Mouse (Mus musculus) liver, embryonic 16.5 days (tissue): ENCODE data around the gene Prdm1. TPM values are rescaled to one million over a fixed set of nuclear protein-coding genes. Genes with fewer than 3 reads are reported as not detected.

ENCODE experiments used
- ATAC-seq: fragments of 200-750 bp; cut with Nextera tagmentation; 2 replicates; pipeline ENCODE4 v1.8.0; 2017; ENCODE audit warnings: low read depth, mild to moderate bottlenecking, moderate number of reproducible peaks, moderate library complexity
- H3K27ac ChIP-seq: fragments of 300-500 bp; sonication (generic); 2 replicates; pipeline ENCODE4 v1.5.1; 2014; ENCODE audit warnings: mild to moderate bottlenecking, low read length
- H3K27me3 ChIP-seq: fragments of 300-500 bp; sonication (generic); 2 replicates; pipeline ENCODE4 v1.6.1; 2014; ENCODE audit warnings: low read depth, low read length, mixed read lengths; ENCODE audit not compliant: control insufficient read depth, insufficient read depth
- H3K36me3 ChIP-seq: fragments of 300-500 bp; sonication (generic); 2 replicates; pipeline ENCODE4 v1.6.1; 2014; ENCODE audit warnings: mild to moderate bottlenecking; ENCODE audit not compliant: control insufficient read depth, insufficient read depth
- H3K4me1 ChIP-seq: fragments of 300-500 bp; sonication (generic); 2 replicates; pipeline ENCODE4 v1.6.1; 2014; ENCODE audit warnings: low read depth, low read length, mixed read lengths; ENCODE audit not compliant: control insufficient read depth
- H3K4me2 ChIP-seq: fragments of 300-500 bp; sonication (generic); 2 replicates; pipeline ENCODE4 v1.6.1; 2014; ENCODE audit warnings: low read depth, low read length, mixed read lengths
- H3K4me3 ChIP-seq: fragments of 300-500 bp; sonication (generic); 2 replicates; pipeline ENCODE4 v1.5.1; 2014; ENCODE audit warnings: low read depth, mild to moderate bottlenecking, low read length
- H3K9ac ChIP-seq: fragments of 300-500 bp; sonication (generic); 2 replicates; pipeline ENCODE4 v1.6.1; 2014; ENCODE audit warnings: low read depth, low read length
- H3K9me3 ChIP-seq: fragments of 300-500 bp; sonication (generic); replicated peaks from 2 replicates; pipeline ENCODE4 v1.6.1; 2016; ENCODE audit warnings: low read length; ENCODE audit not compliant: control insufficient read depth
- WGBS: fragments of 180-500 bp; shearing (Covaris S2); extraction: QIAGEN DNeasy Blood & Tissue Kit; methylation state at CpG from one replicate; pipeline ENCODE4 v1.1.7; 2014; ENCODE audit not compliant: insufficient replicate concordance; 5-methylcytosine and 5-hydroxymethylcytosine counted together
- polyA plus RNA-seq: library from polyadenylated mRNA; unstranded; fragments of >200 nt; fragmentation: Nextera tagmentation; extraction: Ambion mirVana; gene quantifications from 2 replicates; pipeline ENCODE4 v1.2.1, GENCODE M21; 2015

The Prdm1 gene
- polyA plus RNA-seq, 1 experiment from 2014 or later = 0.54 TPM

DNA sequence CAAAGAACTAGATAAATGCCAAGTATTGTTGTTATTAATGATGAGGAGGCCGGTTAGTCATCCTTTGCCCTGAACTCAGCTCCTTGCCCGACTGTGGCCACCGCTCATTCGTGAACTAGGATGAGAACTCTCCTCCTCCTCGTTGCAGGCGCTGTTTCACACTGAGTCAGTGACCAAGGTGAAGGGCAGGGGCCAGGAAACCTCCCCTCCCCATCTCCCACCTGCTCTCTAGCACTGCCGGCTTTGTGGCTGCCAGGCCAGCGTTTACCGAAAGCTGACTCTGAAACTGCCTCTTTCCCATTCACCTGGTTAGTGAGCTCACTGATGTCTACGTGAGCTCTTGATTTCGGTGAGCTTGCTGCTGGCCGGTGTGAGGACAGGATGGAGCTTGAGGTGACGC, 127.7 kb downstream of the Prdm1 start:
- WGBS = 67% methylated on average over 13 of the region's 13 CpGs

DNA sequence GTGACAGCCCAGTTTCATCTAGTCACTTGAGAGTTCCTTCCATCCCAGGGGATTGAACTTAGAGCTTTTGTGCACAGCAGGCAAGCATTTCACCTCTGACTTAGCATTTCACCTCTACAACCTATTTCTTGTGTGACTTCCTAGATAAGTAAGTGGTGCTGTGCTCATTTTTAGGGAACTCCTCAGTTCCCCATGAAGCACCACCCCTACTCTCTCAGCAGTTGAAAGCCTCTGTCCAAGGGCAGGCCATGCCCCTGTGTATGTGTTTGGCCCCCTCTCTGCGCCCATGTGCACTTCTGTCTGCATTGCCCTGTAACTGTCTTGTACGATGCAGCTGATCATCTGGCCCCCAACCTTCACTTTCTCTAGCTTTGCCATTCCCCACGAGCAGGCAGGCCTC, 128.2 kb downstream of the Prdm1 start:
- ATAC-seq = no peak
- no peaks in the 10 kb centered on the region for H3K27me3 ChIP-seq
- no peaks in the 10 kb centered on the region for H3K4me1 ChIP-seq
- no peaks in the 10 kb centered on the region for H3K36me3 ChIP-seq
- H3K4me3 ChIP-seq = no peak overlapping the region
- H3K27ac ChIP-seq = no peak overlapping the region
- no peak overlapping the region for H3K4me2 ChIP-seq
- H3K9ac ChIP-seq = no peak overlapping the region
- WGBS = 48% methylated on average over 3 of the region's 3 CpGs
- no peaks in the 10 kb centered on the region for H3K9me3 ChIP-seq

More for the DNA sequence above, 127.7 kb downstream of the Prdm1 start:
- no peak overlapping the region for H3K4me3 ChIP-seq
- no peak for ATAC-seq
- no peaks in the 10 kb centered on the region for H3K36me3 ChIP-seq
- no peaks in the 10 kb centered on the region for H3K4me1 ChIP-seq
- no peak overlapping the region for H3K4me2 ChIP-seq
- H3K27ac ChIP-seq = no peak overlapping the region
- no peak overlapping the region for H3K9ac ChIP-seq
- H3K27me3 ChIP-seq = no peaks in the 10 kb centered on the region
- no peaks in the 10 kb centered on the region for H3K9me3 ChIP-seq

- WGBS = 71% methylated on average over 8 of the region's 8 CpGs
- ATAC-seq = no peak
- no peak overlapping the region for H3K4me2 ChIP-seq
- H3K27me3 ChIP-seq = no peaks in the 10 kb centered on the region
- H3K27ac ChIP-seq = no peak overlapping the region
- no peaks in the 10 kb centered on the region for H3K36me3 ChIP-seq
- H3K4me3 ChIP-seq = no peak overlapping the region
- no peaks in the 10 kb centered on the region; the same call in 1 of the 2 replicates for H3K4me1 ChIP-seq
- no peak overlapping the region for H3K9ac ChIP-seq
- no peaks in the 10 kb centered on the region for H3K9me3 ChIP-seq
Observed at GRCm38 (mm10) chr10:44392855-44393254, 135.4 kb downstream of the Prdm1 start.

DNA sequence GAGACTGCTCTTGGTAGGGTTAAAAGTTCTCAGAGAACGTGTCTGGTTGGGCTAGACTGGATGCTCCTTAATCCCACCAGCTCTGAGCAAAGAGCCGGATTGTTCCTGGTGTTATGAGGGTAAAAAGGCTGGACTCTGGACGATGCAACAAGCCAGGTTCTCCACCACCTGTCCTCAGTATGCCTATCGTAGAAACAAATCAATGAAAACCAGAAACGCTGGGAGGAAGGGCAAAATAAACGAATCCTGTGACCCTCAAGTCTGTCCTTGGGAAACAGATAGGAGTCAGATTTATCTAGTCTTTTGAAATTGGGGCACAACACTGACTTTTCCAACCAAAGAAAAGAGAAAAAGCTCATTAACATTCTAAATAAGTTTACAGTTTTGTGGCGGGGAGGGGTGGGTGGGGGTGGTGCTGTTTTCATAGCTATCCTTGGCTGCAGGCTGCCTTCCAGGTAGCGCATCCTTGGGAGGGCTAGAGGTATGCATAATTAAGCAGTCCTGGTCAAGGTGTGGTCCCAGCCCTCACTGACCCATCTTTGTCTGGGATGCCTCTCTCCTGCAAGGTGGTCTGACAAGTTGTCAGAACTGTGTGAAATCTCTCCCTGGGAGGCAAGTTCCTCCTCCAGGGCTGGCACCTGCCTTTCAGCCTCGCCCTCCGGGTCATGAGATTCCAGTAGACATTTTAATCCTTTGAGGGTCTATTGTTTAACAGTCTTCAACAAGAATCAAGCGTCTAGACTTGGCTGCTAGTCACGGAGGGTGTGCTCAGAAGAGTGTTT, 136.6 kb downstream of the Prdm1 start:
- Histone ChIP-seq H3K27ac (no peak overlapping the region), H3K9me3 (no peaks in the 10 kb centered on the region), H3K27me3 (no peaks in the 10 kb centered on the region), H3K9ac (no peak overlapping the region), H3K4me3 (no peak overlapping the region), H3K4me1 (no peaks in the 10 kb centered on the region; the same call in 1 of the 2 replicates), H3K4me2 (no peak overlapping the region), H3K36me3 (no peaks in the 10 kb centered on the region)
- whole genome bisulfite sequencing = 42% methylated on average over 12 of the region's 12 CpGs
- no peak for ATAC-seq

DNA sequence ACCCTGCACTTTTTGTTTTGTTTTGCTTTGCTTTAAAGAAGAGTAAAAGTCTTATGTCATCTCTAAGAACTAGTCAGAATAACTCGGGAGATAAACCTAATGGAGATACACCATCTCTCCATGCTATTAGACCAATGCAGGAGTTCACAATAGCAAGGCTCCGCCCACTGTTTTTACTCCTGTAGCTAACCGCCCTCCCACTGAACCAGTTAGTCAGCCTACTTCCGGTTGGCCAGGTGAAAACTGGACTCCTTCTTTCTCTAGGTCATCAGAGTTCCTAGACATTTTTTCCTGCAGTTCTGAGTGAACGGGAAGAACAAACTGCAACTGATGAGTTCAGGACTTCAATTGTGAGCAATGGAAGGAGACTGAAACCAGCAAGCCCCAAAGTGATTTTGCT, 138.0 kb downstream of the Prdm1 start:
- Histone ChIP-seq H3K36me3 (no peaks in the 10 kb centered on the region), H3K9me3 (no peaks in the 10 kb centered on the region), H3K4me1 (no peaks in the 10 kb centered on the region; the same call in 1 of the 2 replicates), H3K9ac (no peak overlapping the region), H3K27me3 (no peaks in the 10 kb centered on the region), H3K27ac (no peak overlapping the region), H3K4me3 (no peak overlapping the region), H3K4me2 (no peak overlapping the region)
- no peak for ATAC-seq
- WGBS = 52% methylated on average over 5 of the region's 5 CpGs

DNA sequence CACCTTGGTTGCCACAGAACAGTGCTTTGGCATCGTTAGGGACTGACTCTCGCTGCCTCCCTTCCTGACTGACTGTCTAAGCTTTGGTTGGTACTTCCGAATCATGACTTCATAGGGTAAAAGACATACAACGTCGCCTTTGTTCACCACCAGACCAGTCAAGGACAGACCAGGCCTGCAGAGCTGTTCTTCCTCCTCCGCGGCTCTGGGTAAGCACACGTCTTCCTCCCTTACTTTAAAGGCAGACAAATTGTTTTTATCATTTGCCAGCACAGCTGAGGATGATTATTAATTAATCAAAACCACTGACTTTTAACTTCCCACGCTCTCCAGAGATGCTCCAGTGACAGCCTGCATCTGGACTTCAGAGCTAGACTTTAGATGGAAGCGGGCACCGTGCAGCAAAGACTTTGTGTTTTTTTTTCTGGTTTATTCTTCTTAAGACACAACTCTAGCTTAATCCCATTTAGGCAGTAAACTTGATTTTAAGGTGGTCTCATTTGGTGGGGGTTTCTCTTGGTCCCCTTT, 139.5 kb downstream of the Prdm1 start:
- 73% methylated on average over 11 of the region's 11 CpGs for WGBS
- Histone ChIP-seq H3K36me3 (no peaks in the 10 kb centered on the region), H3K4me1 (no peaks in the 10 kb centered on the region; the same call in 1 of the 2 replicates), H3K9me3 (no peaks in the 10 kb centered on the region), H3K27ac (no peak overlapping the region), H3K4me3 (no peak overlapping the region), H3K27me3 (no peaks in the 10 kb centered on the region), H3K9ac (no peak overlapping the region), H3K4me2 (no peak overlapping the region)
- ATAC-seq = no peak
